Mouse (Mus musculus) MEL (cell line): ENCODE results near the gene Vash2.

Experiments
- CTCF ChIP-seq, 3 experiments: IDR thresholded peaks in 2 of 3; conservative IDR thresholded peaks in 1 of 3; 2 replicates each; pipeline ENCODE4 v1.5.1; 2011 to 2012; ENCODE audit warnings: low read length in 3 of 3, low read depth in 2 of 3, mild to moderate bottlenecking in 2 of 3, improper control_type of control experiment in 1 of 3, inconsistent platforms in 1 of 3, mixed read lengths in 1 of 3, moderate library complexity in 1 of 3; ENCODE audit not compliant: control insufficient read depth in 1 of 3, insufficient read depth in 1 of 3, poor library complexity in 1 of 3, severe bottlenecking in 1 of 3
- ELF1 ChIP-seq: IDR thresholded peaks from 2 replicates; pipeline ENCODE4 v1.6.1; 2014; ENCODE audit warnings: low read depth, mild to moderate bottlenecking, inconsistent platforms, low read length, improper control_type of control experiment, moderate library complexity
- EP300 ChIP-seq, 2 experiments: IDR thresholded peaks; 2 replicates each; pipeline ENCODE4 v1.6.1; 2011; ENCODE audit warnings: improper control_type of control experiment in 2 of 2, low read length in 2 of 2, low read depth in 1 of 2, mild to moderate bottlenecking in 1 of 2
- GATA1 ChIP-seq: IDR thresholded peaks from 2 replicates; pipeline ENCODE4 v1.6.1; 2011; ENCODE audit warnings: low read depth, low read length, improper control_type of control experiment
- MEF2A ChIP-seq: IDR thresholded peaks from 2 replicates; pipeline ENCODE4 v1.6.1; 2014; ENCODE audit warnings: low read depth, mild to moderate bottlenecking, inconsistent platforms, low read length, improper control_type of control experiment; ENCODE audit not compliant: poor library complexity, insufficient replicate concordance, severe bottlenecking; ENCODE audit errors: extremely low read depth
- RAD21 ChIP-seq: IDR thresholded peaks from 2 replicates; pipeline ENCODE4 v1.6.1; 2011; ENCODE audit warnings: mild to moderate bottlenecking, low read depth, low read length, improper control_type of control experiment
- ZKSCAN1 ChIP-seq: IDR thresholded peaks from 2 replicates; pipeline ENCODE4 v1.6.1; 2012; ENCODE audit warnings: low read depth, mild to moderate bottlenecking, inconsistent platforms, low read length, improper control_type of control experiment, moderate library complexity

DNA sequence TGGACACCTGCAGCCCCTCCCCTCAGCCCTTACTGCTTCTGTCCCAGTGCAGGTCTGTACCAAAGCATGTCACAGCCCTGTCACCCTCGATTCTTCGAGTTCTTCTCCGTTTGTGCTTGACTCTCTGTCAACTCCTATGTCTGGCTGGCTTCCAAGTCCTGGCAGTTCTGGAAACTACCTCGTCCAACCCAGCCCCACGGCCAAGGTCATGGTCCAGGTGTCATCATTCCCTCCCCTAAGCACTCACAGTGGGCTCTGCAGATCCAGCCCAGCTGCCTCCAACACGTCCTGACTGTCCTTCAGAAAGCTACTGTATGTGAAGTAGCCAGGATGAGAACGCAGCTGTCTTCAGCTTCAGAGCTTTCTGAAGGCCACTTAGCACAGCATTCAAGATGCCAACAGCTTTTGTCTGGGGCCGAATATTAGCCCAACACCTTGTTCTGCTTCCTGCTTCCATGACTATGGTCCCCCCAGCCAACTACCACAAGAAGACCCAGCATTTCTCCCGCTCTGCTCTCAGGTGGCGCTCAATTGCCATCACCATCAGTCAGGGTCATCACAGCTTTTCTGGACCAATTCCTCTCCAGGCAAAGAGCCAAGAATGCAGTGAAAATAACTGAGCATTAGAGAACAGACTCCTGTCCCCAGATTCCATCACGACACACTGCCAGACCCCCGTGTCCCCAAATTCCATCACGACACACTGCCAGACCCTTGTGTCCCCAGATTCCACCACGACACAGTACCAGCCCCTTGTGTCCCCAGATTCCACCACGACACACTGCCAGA is 13.9 kb downstream of the Vash2 start:
- TF ChIP-seq CTCF (IDR thresholded peaks at IDR 0.05 in 2 of 3, conservative IDR thresholded peaks at IDR 0.05 in 1 of 3; ENCODE audit: control insufficient read depth in 1 of 3, insufficient read depth in 1 of 3, low read depth in 2 of 3, low read length in 3 of 3, poor library complexity in 1 of 3, severe bottlenecking in 1 of 3) (no peak), EP300 (IDR thresholded peaks at IDR 0.05; ENCODE audit: low read depth in 1 of 2, low read length in 2 of 2) (no peak), ZKSCAN1 (no peak), ELF1 (no peak), MEF2A (no peak), RAD21 (no peak), GATA1 (no peak)
